Mouse (Mus musculus) right cerebral cortex, postnatal 36 days (tissue): Measurements from ENCODE around the gene Olfr397.

Experiments used
- DNase-seq, 2 experiments: peaks; one replicate each; pipeline ENCODE4 v3.0.0; 2022; ENCODE audit warnings: low spot score in 2 of 2, mixed read lengths in 1 of 2

Olfr397 gene

DNA sequence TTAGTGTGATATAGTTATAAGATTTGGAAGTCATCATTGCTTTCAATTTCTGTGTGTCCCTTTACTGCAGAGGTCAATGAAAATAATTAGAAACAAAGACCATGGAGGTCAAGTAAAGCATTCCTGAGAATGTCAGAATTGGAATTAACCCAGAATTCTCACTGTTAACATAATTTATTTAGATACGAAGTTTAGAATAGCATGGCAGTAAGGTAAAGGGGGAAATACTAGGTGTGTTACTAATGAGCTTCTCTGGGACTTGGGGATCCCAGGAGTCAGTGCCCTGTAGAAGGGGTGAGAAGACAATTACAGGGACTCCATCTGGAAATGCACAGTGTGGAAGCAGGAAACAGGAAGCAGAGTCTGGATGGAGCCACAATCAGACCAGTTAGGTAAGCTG, at the start of gene Olfr397:
Olfr397 (plus strand) TSS at position 301 of the 400 bp plus-strand sequence.
- no peak for DNase-seq

DNA sequence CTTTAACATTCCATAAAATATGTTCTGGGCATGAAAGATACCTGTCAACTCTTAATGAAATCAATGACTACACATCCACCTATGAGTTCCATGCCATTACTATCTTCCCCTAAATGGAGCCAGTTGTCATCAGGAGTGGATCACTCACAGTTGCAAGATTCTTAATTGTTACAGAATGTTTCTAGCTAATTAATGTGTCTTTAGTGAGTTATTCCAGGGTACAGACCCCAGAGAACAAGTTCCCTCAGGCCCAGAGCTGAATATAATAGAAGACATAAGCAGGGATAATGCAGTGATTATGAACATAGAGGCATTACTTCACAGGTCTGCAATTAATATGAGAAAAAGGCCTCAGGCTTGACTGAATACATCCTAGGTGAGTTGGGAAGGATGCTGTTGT, 24.2 kb upstream of the Olfr397 start, which contains the start of gene Olfr23:
Olfr23 (plus strand) TSS at position 301 of the 400 bp plus-strand sequence.
- no peak for DNase-seq

DNA sequence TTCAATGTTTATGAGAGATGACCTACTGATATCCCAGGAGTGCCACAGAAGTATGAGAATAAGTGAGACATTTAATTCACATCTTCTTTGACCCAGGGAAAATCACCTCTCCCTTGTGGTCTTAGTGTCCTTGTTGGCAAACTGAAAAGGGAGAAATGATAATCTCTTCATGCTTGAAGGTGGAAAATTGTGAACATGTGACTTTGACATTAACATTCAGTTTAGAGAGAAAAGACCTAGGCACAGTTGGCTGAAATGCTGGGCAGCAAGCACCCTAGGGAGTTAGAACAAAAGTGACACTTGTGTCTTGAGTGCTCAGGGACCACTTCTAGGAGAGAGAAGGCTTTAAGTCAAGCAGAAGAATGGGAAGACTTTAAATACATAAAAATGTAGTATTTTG, 29.7 kb downstream of the Olfr397 start, which contains the start of gene Olfr398:
Olfr398 (minus strand) TSS at position 101 of the 400 bp plus-strand sequence.
- DNase-seq = no peak

DNA sequence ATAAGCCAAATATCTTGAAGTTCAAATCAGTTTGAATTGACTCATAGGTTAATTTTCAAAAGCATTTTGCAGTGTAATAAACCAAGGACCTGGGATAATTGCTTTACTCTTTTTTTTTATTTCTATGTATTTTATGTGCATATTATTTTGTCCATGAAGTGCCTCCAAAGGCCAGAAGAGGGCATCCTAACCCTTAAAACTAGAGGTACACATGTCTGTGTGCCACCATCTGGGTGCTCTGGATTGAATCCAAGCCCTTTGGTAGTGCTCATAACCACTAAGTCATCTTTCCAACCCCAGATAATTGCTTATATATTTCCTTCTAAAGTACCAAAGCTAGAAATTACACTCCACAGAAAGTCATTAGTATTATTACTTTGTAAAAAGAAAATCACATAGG, 32.5 kb downstream of the Olfr397 start:
- DNase-seq = no peak
